In the genomic region with DNA sequence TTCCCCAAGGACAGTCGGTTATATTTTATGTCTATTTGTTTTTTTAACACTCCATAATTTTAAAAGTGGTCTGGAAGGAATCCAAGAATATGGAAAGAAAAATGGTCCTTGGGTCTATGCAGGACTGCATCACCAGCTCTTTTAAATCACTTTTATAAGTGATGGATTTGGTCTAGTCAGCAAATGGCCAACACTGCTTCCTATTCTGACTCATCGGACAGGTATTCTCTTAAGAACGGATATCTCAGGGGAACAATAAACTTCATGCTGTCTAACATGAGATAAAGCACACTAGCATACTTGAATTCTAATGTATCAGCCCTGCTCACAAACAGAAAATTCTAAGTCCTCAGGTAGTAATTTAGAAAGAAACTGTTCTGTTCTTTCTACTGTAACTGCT, we compare ENCODE assay signal across 21 mouse cellular contexts.
"Had no signal": no experiment of that assay in that cellular context is flagged by ENCODE, and none has a peak within 500 bp of the region (broad histone marks: within the 10 kb centered on the region; RNA-seq: fewer than 3 reads in every experiment).

No protein-coding gene starts in this region.

- DNase-seq: kidney, adult 8-10 months; kidney, postnatal 14 days; kidney, postnatal 4 days; left cerebral cortex, postnatal 4 days; liver; lung, adult 18-20 months; retina, postnatal 1 day; right cerebral cortex, postnatal 25 days; spleen, adult 18-20 months; thymus, postnatal 25 days had no signal

- H3K4me3 ChIP-seq: kidney, embryonic 15.5 days; liver, embryonic 12.5 days; liver, embryonic 15.5 days; midbrain, embryonic 10.5 days; midbrain, embryonic 13.5 days; myocyte; neural tube, embryonic 13.5 days; stomach, embryonic 15.5 days had no signal

- H3K36me3 ChIP-seq: kidney, embryonic 15.5 days; liver, embryonic 12.5 days; liver, embryonic 15.5 days; midbrain, embryonic 10.5 days; midbrain, embryonic 13.5 days; neural tube, embryonic 13.5 days; stomach, embryonic 15.5 days had no signal

- H3K27me3 ChIP-seq: kidney, embryonic 15.5 days; liver, embryonic 12.5 days; liver, embryonic 15.5 days; midbrain, embryonic 13.5 days; neural tube, embryonic 13.5 days; stomach, embryonic 15.5 days had no signal

- ATAC-seq: liver, embryonic 12.5 days; lung, postnatal 0 days; midbrain, embryonic 13.5 days; midbrain, embryonic 16.5 days had no signal

- H3K4me2 ChIP-seq: kidney, embryonic 15.5 days; liver, embryonic 12.5 days; liver, embryonic 15.5 days; midbrain, embryonic 13.5 days; neural tube, embryonic 13.5 days; stomach, embryonic 15.5 days had no signal

- H3K27ac ChIP-seq: kidney, embryonic 15.5 days; liver, embryonic 12.5 days; liver, embryonic 15.5 days; macrophage; midbrain, embryonic 10.5 days; midbrain, embryonic 13.5 days; neural tube, embryonic 13.5 days; stomach, embryonic 15.5 days had no signal

- H3K4me1 ChIP-seq: kidney, embryonic 15.5 days; liver, embryonic 12.5 days; liver, embryonic 15.5 days; midbrain, embryonic 10.5 days; midbrain, embryonic 13.5 days; neural tube, embryonic 13.5 days; stomach, embryonic 15.5 days had no signal

- H3K9ac ChIP-seq: kidney, embryonic 15.5 days; liver, embryonic 12.5 days; liver, embryonic 15.5 days; midbrain, embryonic 13.5 days; neural tube, embryonic 13.5 days; stomach, embryonic 15.5 days had no signal

- H3K9me3 ChIP-seq: kidney, embryonic 15.5 days; liver, embryonic 12.5 days; liver, embryonic 15.5 days; midbrain, embryonic 10.5 days; midbrain, embryonic 13.5 days; neural tube, embryonic 13.5 days; stomach, embryonic 15.5 days had no signal
